Mouse (Mus musculus) lung, postnatal 14 days (tissue): ENCODE results near the gene Stkld1.

Experiments used
- DNase-seq: peaks from one replicate; pipeline ENCODE4 v3.0.0; 2021

Gene Stkld1

DNA sequence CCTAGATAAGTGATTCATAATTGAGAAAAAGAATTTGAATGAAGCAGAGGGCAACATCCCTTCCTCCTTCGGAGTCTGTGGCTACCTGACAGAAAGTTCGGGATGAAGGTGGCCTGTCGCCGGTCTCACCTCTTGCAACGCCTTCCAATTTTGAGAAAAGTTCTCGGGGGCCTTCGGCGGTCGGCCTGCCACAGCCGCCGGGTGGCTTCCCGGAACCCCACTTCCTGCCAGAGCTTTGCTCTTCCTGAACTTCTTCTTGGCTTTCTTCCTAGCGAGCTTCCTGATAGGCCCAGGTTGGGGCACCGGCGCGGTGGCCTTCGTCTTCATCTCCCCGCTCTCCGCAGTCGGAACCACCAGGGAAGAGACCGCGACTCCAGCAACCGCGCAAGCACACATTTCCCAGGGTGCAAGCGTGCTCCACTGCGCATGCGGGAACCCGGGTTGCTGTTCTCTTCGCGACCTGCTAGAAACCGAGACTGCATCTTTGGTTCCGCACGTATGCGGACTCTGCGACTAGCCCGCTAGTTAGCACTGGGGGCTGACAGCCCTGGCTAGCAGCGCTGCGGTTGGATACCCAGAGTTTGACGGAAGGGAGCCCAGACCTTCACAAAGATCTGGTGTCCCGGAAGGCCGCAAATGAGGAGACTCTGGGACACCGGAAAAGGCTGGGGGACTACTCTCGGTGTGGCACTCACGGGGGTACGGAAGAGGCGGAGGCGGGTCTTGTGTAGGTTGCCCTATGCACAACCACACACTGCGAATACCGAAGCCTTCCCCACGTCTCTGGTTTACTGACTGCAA lies 30.3 kb downstream of the Stkld1 start, which contains the start of gene Rexo4:
Rexo4 (minus strand) TSS at position 464 of the 801 bp plus-strand sequence.
- DNase-seq = peak; percentile 94

DNA sequence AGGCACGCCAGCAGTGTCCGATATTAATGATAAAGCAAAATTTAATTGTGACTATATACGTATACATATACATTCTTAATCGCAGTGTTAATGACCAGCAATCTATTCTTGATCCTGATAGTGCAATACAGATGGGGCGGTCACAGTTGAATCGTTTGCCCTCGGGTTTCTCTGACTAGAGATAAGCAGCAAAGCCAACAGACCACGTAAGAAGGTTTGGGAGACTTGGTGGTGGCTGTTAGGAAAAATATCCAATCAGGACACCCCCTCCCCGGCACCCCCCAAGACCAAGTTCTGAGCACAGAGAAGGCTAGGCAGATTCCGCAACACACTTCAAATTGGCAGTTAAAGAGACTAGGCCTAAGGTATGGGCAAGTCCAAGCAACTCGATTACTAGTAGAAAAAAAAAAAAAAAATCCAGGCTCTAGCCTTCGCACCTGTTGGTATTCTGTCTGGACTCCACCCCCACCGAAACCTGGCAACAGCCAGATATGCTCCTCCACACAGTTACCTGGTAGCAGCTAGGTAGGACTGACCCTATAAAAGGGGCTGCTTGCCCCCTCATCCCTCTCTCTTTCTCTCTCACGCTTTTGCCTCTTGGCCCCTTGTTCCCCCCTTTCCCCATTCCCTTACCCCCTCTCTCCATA lies 31.0 kb downstream of the Stkld1 start:
- DNase-seq = no peak

DNA sequence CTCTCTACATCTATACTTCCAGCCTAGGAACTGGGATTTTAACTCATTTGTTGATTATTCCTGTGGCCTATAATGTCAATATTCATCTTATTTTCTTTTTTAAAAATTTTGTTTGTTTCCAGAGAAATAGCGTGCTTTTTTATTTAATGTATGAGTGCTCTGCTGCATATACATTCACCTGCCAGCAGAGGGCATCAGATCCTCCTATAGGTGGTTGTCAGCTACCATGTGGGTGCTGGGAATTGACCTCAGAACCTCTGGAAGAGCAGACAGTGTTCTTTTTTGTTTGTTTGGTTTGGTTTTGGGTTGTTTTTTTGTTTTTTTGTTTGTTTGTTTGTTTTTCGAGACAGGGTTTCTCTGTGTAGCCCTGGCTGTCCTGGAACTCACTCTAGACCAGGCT lies 33.4 kb downstream of the Stkld1 start:
- no peak for DNase-seq

DNA sequence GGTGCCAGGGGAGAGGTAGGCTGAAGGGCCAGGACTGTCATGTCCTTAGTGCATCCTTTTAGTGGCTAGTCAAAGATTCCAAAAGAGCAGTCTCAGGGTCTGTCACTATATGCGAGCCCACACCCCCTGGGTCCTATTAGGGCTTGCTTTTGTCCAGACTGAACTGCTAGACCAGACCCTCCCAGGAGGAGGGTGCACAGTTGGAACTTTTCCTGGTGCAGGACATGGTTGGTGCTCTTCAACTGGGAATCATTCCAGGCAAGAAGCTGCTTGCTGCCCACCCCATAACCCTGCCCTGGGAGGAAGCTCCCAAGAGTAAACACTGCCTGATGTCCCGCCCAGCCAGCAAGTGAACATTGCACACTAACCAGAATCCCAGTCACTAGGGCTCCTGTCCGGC lies 39.3 kb downstream of the Stkld1 start, which contains the start of gene Adamts13:
Adamts13 (plus strand) TSS at position 301 of the 400 bp plus-strand sequence.
- DNase-seq = no peak

DNA sequence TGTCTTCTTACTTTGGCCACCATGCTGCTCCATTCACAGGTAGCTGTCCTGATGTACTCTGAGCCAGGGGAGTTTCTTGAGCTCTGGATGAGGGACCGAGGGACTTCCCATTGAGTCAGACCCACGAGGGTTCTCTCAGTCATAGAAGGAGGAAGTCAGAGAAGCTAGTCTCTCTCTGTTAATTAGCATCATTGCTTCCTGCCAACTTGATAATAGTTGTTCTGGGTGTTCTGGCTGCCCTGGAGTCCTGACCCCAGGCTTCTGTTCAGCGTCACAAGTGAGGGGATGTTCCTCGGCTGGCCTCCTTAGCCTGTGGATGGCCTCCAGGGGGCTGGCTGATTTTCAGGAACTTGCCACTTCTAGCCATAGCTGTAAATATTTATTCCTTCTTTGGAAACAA lies 40.1 kb downstream of the Stkld1 start:
- no peak for DNase-seq

DNA sequence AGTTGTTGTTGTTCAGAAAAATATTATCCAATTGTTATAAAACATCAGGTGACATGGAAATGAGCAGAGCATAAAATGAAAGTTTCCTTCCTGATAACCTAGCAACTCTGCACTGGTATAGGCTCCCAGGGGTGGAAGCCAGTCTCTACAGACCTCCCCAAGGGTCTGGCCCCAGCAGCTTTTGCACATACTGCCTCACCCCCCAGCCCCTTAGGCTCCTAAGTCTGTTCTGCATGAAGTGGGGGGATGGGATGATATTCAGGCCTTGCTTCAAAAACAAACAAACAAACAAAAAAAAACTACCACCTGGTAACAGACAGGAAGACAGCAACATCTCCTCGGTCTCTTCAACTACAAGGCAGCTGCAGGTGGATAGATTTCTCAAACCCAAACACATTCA lies 46.5 kb downstream of the Stkld1 start:
- DNase-seq = no peak

DNA sequence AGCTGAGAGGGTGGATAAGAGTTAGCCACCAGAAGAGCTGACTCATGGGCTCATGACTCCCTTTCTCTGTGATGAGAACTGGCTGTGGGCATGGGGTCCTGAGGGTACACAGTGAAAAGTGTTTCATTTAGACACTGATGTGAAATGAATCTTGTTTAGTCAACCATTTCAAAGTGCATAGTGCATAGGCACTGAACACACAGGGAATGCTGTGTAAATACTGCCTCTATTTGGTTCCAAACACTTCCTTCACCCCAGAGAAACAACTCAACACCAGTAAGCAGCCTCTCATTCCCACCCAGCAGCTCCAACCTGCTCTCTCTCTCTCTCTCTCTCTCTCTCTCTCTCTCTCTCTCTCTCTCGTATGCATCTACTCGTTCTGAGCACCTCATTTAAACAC lies 50.3 kb downstream of the Stkld1 start:
- DNase-seq = no peak

DNA sequence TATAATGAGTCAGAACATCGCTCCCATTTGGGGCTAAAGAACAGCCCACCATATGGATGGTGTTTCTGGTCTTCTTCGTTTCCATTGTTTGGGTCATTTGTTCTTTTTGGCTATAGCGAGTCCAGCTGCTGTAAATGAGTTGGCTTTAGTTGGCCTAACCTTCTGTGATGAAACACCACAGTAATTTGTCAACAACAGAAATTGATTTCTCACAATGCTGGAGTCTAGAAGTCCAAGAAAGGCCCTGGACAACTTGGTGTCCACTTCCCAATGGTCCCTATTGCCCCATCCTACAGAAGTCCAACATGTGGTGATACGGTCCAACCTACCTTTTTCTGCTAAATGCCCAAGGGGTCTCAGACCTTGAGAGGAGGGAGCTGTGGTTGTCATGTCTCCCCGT lies 50.8 kb downstream of the Stkld1 start:
- no peak for DNase-seq

DNA sequence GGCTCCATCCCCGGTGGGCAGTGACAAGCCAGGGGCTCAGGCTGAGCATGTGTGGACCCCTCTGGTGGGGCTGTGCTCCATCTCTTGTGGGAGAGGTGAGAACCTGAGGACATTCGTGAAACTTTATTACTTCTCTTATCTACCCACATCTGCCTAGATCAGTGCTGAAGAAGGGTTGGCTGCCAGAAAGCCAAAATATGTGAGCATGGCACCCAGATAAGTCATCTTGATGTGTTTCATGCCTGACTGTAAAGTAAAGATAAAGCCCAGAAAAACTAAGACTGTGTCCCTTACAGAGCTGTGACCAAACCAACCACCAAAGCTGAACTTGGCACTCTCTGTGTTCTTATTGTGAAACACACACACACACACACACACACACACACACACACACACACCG lies 60.1 kb downstream of the Stkld1 start:
- no peak for DNase-seq

DNA sequence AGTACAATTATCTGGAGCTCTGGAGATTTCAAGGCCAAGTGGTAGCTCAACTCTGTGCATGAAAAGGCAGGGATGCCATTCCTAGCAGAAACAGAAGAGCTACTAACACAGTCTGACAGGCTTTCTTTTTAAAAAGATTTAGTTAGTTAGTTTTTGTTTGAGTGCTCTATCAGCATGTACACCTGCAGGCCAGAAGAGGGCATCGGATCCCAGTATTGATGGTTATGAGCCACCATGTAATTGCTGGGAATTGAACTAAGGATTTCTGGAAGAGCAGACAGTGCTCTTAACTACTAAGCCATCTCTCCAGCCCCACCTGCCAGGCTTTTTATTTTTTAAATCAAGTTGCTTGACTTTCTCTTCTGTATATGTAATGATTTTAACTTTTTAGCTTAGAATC lies 63.7 kb downstream of the Stkld1 start:
- no peak for DNase-seq

DNA sequence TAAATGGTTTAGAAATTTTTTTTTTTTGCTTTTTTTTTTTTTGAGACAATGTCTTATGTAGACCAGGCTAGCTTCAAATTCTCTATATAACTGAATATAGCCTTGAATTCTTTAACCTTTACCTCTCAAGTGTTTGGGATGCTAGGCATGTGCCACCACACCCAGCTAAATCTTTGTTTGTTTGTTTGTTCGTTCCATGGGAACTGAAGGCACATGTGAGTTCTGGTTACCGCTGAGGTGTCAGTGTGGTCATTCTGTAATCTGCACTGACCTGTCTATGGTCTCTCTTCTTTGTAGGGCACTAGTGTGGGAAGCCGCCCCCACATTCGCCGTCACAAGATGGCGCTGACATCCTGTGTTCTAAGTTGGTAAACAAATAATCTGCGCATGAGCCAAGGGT lies 64.1 kb downstream of the Stkld1 start:
- no peak for DNase-seq
